Mouse (Mus musculus) small intestine, adult 2 months (tissue): ENCODE measurements at regions not wholly inside any gene's neighbourhood (a gene's known extent, or its start where the extent isn't known, plus 50 kb on each side); places are given as distances from the start of the nearest gene placed in this dataset.

Experiments used
- CTCF ChIP-seq: fragments of 200-500 bp; IDR thresholded peaks from 2 replicates; pipeline ENCODE4 v1.5.1; 2012; ENCODE audit warnings: low read depth, mild to moderate bottlenecking, control low read depth, inconsistent platforms, low read length, moderate library complexity, mixed read lengths; ENCODE audit not compliant: insufficient replicate concordance, insufficient read length; ENCODE audit errors: extremely low read depth
- POLR2A ChIP-seq: fragments of 200-500 bp; IDR thresholded peaks from 2 replicates; pipeline ENCODE4 v1.6.1; 2012; ENCODE audit warnings: low read depth, mild to moderate bottlenecking, control low read depth, inconsistent platforms, low read length, moderate library complexity

DNA sequence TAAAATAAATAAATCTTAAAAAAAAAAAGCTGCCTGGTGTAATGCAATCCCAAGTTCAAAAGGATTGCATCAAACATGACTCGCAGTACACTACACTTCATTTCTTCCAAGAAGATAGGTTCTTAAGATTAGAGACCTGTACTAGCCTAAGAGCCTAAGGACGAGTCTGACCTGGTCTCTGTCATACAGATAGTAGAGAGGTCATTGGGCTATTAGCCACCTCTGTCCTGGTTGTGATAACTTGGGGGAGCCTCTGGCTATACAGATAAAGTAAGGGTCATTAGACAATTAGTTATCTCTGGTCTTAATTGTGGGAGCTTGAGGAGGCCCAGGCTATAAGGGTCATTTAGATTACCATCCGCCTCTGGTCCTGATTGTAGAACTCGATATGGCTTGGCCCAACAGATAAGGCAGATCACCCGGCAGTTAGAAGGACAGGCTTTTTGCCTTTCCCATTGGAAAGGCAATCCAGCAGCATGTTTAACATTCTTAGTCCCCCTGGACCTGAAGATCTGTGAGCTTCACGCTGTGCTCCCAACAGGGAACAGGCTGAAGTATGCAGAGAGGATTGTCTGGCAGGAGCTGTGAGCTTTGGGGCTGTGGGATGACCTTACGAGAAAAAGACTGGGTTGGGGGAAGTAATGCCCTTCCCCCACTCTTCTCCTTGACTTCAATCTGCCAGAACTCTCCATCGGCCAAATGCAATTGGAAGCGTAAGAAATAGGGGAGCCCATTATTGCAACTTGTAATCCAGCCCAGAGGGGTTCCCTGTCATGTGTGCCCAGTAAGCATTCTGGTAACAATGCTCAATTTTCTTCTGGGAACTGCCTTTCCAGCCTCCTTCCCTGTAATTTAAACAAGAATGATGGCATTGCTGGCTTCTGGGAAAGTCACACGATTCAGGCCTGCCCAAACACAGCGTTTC lies 199.0 kb upstream of the Jmjd1c start:
- TF ChIP-seq POLR2A (no peak), CTCF (no peak)
